Mouse (Mus musculus) brain, adult 2 months (tissue): ENCODE results near the gene Gm49333.

Source experiments
- DNase-seq: peaks from one replicate; pipeline ENCODE4 v3.0.0; 2011; ENCODE audit warnings: low read depth, low spot score

Gene Gm49333

DNA sequence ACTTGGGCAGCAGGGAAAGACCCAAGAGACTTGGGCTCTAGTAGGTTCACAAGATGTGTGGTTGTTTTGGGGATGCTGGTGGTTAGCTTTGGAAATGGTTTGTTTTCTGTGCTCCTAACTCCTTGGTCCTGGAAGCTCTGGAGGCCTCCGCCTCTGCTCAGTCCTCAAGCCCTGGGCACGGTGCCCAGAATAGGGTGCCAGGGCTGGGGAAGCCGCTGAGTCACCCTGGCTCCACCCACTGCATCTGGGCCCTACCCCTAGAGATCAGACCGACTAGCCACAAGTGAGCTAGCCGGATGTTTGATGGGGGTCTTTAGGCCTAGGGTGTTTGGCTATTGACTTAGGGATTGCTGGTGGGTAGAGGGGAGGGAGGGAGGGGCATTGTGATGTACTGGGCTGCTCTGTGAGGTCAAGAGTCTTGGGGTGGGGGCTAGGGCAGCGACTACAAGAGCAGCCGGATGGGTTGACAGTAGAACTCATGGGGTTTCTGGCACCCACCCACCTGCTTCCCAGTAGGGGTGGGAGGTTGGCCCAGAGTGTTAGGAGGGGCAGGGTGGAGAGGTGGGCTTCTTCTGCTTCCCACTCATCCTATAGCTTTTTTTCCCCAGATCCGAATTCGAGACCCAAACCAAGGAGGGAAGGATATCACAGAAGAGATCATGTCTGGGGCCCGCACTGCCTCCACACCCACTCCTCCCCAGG, 66.7 kb downstream of the Gm49333 start:
- peak; percentile 88 for DNase-seq

DNA sequence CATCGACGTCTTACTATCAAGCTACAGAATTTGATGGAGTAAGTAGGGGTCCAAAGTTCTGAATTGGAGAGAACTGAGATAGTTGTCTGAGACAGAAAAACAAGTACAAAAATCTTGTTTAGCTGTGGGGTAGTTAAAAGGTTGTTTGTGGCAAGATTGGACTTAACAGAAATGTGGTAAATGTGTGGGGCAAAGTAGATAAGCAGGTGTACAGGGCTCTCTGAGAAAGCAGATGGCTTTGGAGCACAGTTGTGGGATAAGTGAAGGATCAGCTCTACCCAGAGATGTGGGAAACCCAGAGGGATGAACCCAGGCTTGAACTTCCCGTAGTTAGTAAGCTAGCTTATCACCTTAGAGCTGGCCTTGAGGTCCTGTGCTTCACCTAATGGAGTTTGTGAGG, 79.4 kb downstream of the Gm49333 start:
- DNase-seq: no peak

DNA sequence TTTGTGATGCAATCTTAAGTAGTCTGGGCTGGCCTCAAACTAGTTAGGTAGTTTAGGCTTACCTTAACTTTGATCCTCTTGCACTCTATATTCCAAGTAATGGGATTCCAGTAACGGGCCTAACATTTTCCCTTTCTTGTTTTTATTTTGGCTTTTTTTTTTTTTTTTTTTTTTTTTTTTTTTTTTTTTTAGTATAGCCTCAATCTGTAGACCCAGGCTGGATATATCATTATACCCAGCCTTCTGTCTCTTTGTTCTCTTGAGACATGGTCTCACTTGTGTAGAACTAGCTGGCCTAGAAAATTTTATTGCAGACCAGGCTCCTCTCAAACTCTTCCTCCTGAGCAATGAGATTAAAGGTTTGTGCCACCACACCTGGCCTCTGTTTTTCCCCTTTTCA, 80.2 kb downstream of the Gm49333 start:
- DNase-seq: no peak

GRCm38 (mm10) chr16:20692241-20692965, 81.0 kb downstream of the Gm49333 start:
- no peak for DNase-seq

DNA sequence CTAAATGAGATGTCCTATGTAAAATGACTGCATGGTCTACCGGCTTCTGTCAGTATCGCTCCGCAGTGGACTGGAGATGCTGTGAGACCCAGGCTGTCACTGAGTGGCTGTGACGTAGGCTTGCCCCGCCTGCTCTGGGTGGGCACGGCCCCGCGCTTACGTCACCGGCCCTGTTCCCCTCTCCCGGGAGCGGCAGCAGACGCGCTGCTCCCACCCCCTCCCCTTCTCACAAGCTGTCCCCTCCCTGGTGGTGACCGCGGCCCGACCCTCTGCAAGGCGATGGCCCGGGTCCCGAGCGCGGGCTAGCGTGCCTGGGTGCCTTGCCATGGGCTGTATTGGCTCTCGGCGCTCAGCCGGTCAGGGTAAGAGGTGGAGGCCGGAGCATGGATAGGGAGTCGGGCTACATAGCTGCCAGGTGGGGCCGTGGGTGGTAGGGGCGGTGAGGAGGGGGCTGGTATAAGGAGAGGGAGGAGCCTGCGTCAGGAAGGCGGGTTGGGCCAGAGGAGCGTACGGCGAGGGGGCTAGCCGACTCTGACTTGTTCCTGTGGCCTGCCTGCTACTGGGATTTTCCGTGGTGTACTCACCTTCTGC, 81.8 kb downstream of the Gm49333 start, which contains the start of gene Fam131a:
Fam131a (plus strand) TSS at position 131 of the 591 bp plus-strand sequence.
- peak; percentile 98 for DNase-seq

GRCm38 (mm10) chr16:20694781-20695180, 83.4 kb downstream of the Gm49333 start:
- peak; percentile 93 for DNase-seq
